Mouse (Mus musculus) heart, postnatal 10 days (tissue): ENCODE results near the gene Xxylt1. TPM values are rescaled to one million over a fixed set of nuclear protein-coding genes. Genes with fewer than 3 reads are reported as not detected.

ENCODE experiments used
- DNase-seq, 2 experiments: peaks; one replicate each; pipeline ENCODE4 v3.0.0; 2021
- intact Hi-C: fragments of 180-260 bp; cut with DNase I; formaldehyde crosslinking; loops from one replicate; pipeline ENCODE4 v1.15.1; 2025
- total RNA-seq, 2 experiments: library from RNA; stranded (reverse); gene quantifications; 2 replicates each; pipeline ENCODE4 v1.2.3; 2021

The Xxylt1 gene
- total RNA-seq, 2 experiments from 2014 or later = 15.8 to 17.6 TPM

- no peak for DNase-seq
- intact Hi-C loops = no loop called here
Measured at GRCm38 (mm10) chr16:30934205-30934780, 146.9 kb downstream of the Xxylt1 start.

GRCm38 (mm10) chr16:30933366-30933765 is 147.9 kb downstream of the Xxylt1 start:
- no peak for DNase-seq

GRCm38 (mm10) chr16:30932791-30933190 is 148.4 kb downstream of the Xxylt1 start:
- intact Hi-C loops = no loop called here
- no peak for DNase-seq

More at GRCm38 (mm10) chr16:30933366-30933765, 147.9 kb downstream of the Xxylt1 start:
- intact Hi-C loops = no loop called here

GRCm38 (mm10) chr16:30932196-30932595 is 149.0 kb downstream of the Xxylt1 start:
- no peak for DNase-seq
- intact Hi-C loops = no loop called here

GRCm38 (mm10) chr16:30929165-30929564 is 152.1 kb downstream of the Xxylt1 start:
- intact Hi-C loops = loop anchor here (5.0 kb wide), 1 partner anchor 52 kb away; no protein-coding TSS in a partner anchor
- no peak for DNase-seq

- DNase-seq = no peak
- intact Hi-C loops = loop anchor here (5.0 kb wide), 1 partner anchor 51 kb away; no protein-coding TSS in a partner anchor
Measured at GRCm38 (mm10) chr16:30928076-30928750, 153.0 kb downstream of the Xxylt1 start.

GRCm38 (mm10) chr16:30925496-30925895 is 155.7 kb downstream of the Xxylt1 start:
- intact Hi-C loops = loop anchor here (5.0 kb wide), 1 partner anchor 48 kb away; no protein-coding TSS in a partner anchor
- DNase-seq = no peak

- DNase-seq = no peak
- intact Hi-C loops = no loop called here
Measured at GRCm38 (mm10) chr16:30923899-30924298, 157.3 kb downstream of the Xxylt1 start.

GRCm38 (mm10) chr16:30922548-30922947 is 158.7 kb downstream of the Xxylt1 start:
- no peak for DNase-seq
- intact Hi-C loops = no loop called here

- intact Hi-C loops = no loop called here
Measured at GRCm38 (mm10) chr16:30918866-30919265, 162.4 kb downstream of the Xxylt1 start.

GRCm38 (mm10) chr16:30916931-30917330 is 164.3 kb downstream of the Xxylt1 start:
- intact Hi-C loops = no loop called here
- no peak for DNase-seq

More at GRCm38 (mm10) chr16:30918866-30919265, 162.4 kb downstream of the Xxylt1 start:
- DNase-seq = no peak

GRCm38 (mm10) chr16:30915611-30916220 is 165.5 kb downstream of the Xxylt1 start:
- no peak for DNase-seq
- intact Hi-C loops = no loop called here

Other genes with a start within 250 kb of the Xxylt1 start
- gene Acap2, start 119.8 kb upstream of the Xxylt1 start, total RNA-seq = 10 to 100 TPM; 31.5 to 34.7 TPM
- gene Ppp1r2, start 193.8 kb upstream of the Xxylt1 start, total RNA-seq = 100 to 1,000 TPM; 113 to 125 TPM
- gene Apod, start 233.4 kb upstream of the Xxylt1 start, total RNA-seq = 1 to 10 TPM in 1 of 2 experiments, under 1 TPM in 1; 0.91 to 1.1 TPM